Mouse (Mus musculus): Measurements from ENCODE around the gene Npepps.
"Not testable (repeated sequence)": the region's sequence is repeated elsewhere in the genome, so short reads cannot be mapped to it uniquely, and the experiment has no call there.

The Npepps gene

GRCm38 (mm10) chr11:97241321-97241720, 39.1 kb downstream of the Npepps start:
- in situ Hi-C loops (cut with MboI, MseI): no loop called here

- in situ Hi-C loops (cut with MboI, MseI): loop anchor here (10.0 kb wide), 1 partner anchor 1233 kb away; the partner anchor contains the start of gene Igf2bp1
Measured at GRCm38 (mm10) chr11:97237976-97238375, 42.5 kb downstream of the Npepps start.

- in situ Hi-C loops (cut with MboI, MseI): loop anchor here (10.0 kb wide), 1 partner anchor 1228 kb away; the partner anchor contains the start of gene Igf2bp1
Measured at GRCm38 (mm10) chr11:97232436-97232835, 48.0 kb downstream of the Npepps start.

- in situ Hi-C loops (cut with MboI, MseI): no loop called here
Measured at GRCm38 (mm10) chr11:97229396-97229795, 51.0 kb downstream of the Npepps start.

- in situ Hi-C loops (cut with MboI, MseI): no loop called here
Measured at GRCm38 (mm10) chr11:97228985-97229384, 51.5 kb downstream of the Npepps start.

GRCm38 (mm10) chr11:97226131-97226530, 54.3 kb downstream of the Npepps start:
- in situ Hi-C loops (cut with MboI, MseI): no loop called here

GRCm38 (mm10) chr11:97223485-97223884, 57.0 kb downstream of the Npepps start:
- in situ Hi-C loops (cut with MboI, MseI): no loop called here

- in situ Hi-C loops (cut with MboI, MseI): no loop called here
Measured at GRCm38 (mm10) chr11:97221611-97222010, 58.8 kb downstream of the Npepps start.

GRCm38 (mm10) chr11:97220211-97220610, 60.2 kb downstream of the Npepps start:
- in situ Hi-C loops (cut with MboI, MseI): no loop called here

- in situ Hi-C loops (cut with MboI, MseI): loop anchor here (10.0 kb wide), 1 partner anchor 260 kb away; no protein-coding TSS in a partner anchor
Measured at GRCm38 (mm10) chr11:97214411-97214810, 66.0 kb downstream of the Npepps start.

GRCm38 (mm10) chr11:97210728-97211400, 69.6 kb downstream of the Npepps start:
- in situ Hi-C loops (cut with MboI, MseI): loop anchor here (10.0 kb wide), 1 partner anchor 264 kb away; no protein-coding TSS in a partner anchor

- in situ Hi-C loops (cut with MboI, MseI): no loop called here
Measured at GRCm38 (mm10) chr11:97207011-97207422, 73.4 kb downstream of the Npepps start.

- in situ Hi-C loops (cut with MboI, MseI): no loop called here
Measured at GRCm38 (mm10) chr11:97199519-97199918, 80.9 kb downstream of the Npepps start.

GRCm38 (mm10) chr11:97198601-97199000, 81.8 kb downstream of the Npepps start:
- in situ Hi-C loops (cut with MboI, MseI): no loop called here

GRCm38 (mm10) chr11:97197021-97197420, 83.4 kb downstream of the Npepps start:
- in situ Hi-C loops (cut with MboI, MseI): no loop called here

- in situ Hi-C loops (cut with MboI, MseI): no loop called here
Measured at GRCm38 (mm10) chr11:97196541-97196940, 83.9 kb downstream of the Npepps start.

- in situ Hi-C loops (cut with MboI, MseI): no loop called here
Measured at GRCm38 (mm10) chr11:97192621-97192951, 87.9 kb downstream of the Npepps start.

GRCm38 (mm10) chr11:97191915-97192620, 88.4 kb downstream of the Npepps start:
- in situ Hi-C loops (cut with MboI, MseI): no loop called here

- in situ Hi-C loops (cut with MboI, MseI): no loop called here
Measured at GRCm38 (mm10) chr11:97190992-97191391, 89.4 kb downstream of the Npepps start.

GRCm38 (mm10) chr11:97189645-97190044, 90.8 kb downstream of the Npepps start:
- in situ Hi-C loops (cut with MboI, MseI): not testable (repeated sequence)

- in situ Hi-C loops (cut with MboI, MseI): no loop called here
Measured at GRCm38 (mm10) chr11:97189231-97189630, 91.2 kb downstream of the Npepps start.

- in situ Hi-C loops (cut with MboI, MseI): no loop called here
Measured at GRCm38 (mm10) chr11:97188643-97188955, 91.8 kb downstream of the Npepps start.

All from T-helper 1 cell (primary cell).